Mouse (Mus musculus) limb, embryonic 14.5 days (tissue): ENCODE data around the gene Map3k20. TPM values are rescaled to one million over a fixed set of nuclear protein-coding genes. Genes with fewer than 3 reads are reported as not detected.

ENCODE experiments used
- ATAC-seq: fragments of 200-750 bp; cut with Nextera tagmentation; 2 replicates; pipeline ENCODE4 v1.8.0; 2017; ENCODE audit warnings: low read depth, moderate number of reproducible peaks, moderate TSS enrichment; ENCODE audit not compliant: low FRiP score
- DNase-seq: peaks from one replicate; pipeline ENCODE4 v3.0.0-alpha.2; 2015; ENCODE audit warnings: low spot score
- H3K27ac ChIP-seq: fragments of 300-500 bp; sonication (generic); replicated peaks from 2 replicates; pipeline ENCODE4 v1.5.1; 2014; ENCODE audit warnings: low read depth, mild to moderate bottlenecking, low read length, moderate library complexity, mixed read lengths
- H3K27me3 ChIP-seq: fragments of 300-500 bp; sonication (generic); 2 replicates; pipeline ENCODE4 v1.6.1; 2014; ENCODE audit warnings: low read length, mixed read lengths; ENCODE audit not compliant: control insufficient read depth, insufficient read depth
- H3K36me3 ChIP-seq: fragments of 300-500 bp; sonication (generic); 2 replicates; pipeline ENCODE4 v1.6.1; 2014; ENCODE audit warnings: mild to moderate bottlenecking, low read length, moderate library complexity, mixed read lengths; ENCODE audit not compliant: control insufficient read depth, insufficient read depth
- H3K4me1 ChIP-seq: fragments of 300-500 bp; sonication (generic); 2 replicates; pipeline ENCODE4 v1.6.1; 2014; ENCODE audit warnings: antibody characterized with exemption, low read length, mixed read lengths; ENCODE audit not compliant: control insufficient read depth, insufficient read depth
- H3K4me2 ChIP-seq: fragments of 300-500 bp; sonication (generic); replicated peaks from 2 replicates; pipeline ENCODE4 v1.6.1; 2014; ENCODE audit warnings: low read depth, mild to moderate bottlenecking, low read length, moderate library complexity; ENCODE audit not compliant: severe bottlenecking
- H3K4me3 ChIP-seq: fragments of 300-500 bp; sonication (generic); replicated peaks from 2 replicates; pipeline ENCODE4 v1.5.1; 2014; ENCODE audit warnings: low read length
- H3K9ac ChIP-seq: fragments of 300-500 bp; sonication (generic); 2 replicates; pipeline ENCODE4 v1.6.1; 2014; ENCODE audit warnings: mild to moderate bottlenecking, low read depth, low read length, moderate library complexity; ENCODE audit not compliant: severe bottlenecking
- H3K9me3 ChIP-seq: fragments of 300-500 bp; sonication (generic); 2 replicates; pipeline ENCODE4 v1.6.1; 2016; ENCODE audit warnings: low read length; ENCODE audit not compliant: control insufficient read depth
- POLR2A ChIP-seq: fragments of 200-500 bp; IDR thresholded peaks from 2 replicates; pipeline ENCODE4 v1.8.0; 2012; ENCODE audit warnings: inconsistent platforms, mild to moderate bottlenecking, moderate library complexity, borderline replicate concordance; ENCODE audit not compliant: insufficient read depth, insufficient read length; ENCODE audit errors: extremely low read depth
- WGBS: fragments of 180-500 bp; shearing (Covaris S2); extraction: QIAGEN DNeasy Blood & Tissue Kit; methylation state at CpG from one replicate; pipeline ENCODE4 v1.1.7; 2014; 5-methylcytosine and 5-hydroxymethylcytosine counted together
- polyA plus RNA-seq, 2 experiments: library from polyadenylated mRNA; depleted of rRNA in 1 of 2; stranded (reverse) in 1 of 2; unstranded in 1 of 2; fragments of >200 nt; fragmentation: Nextera tagmentation in 1 of 2; extraction: Ambion mirVana in 1 of 2; gene quantifications; 2 replicates each; pipeline versions ENCODE4 v1.2.1 to v1.2.3; 2012 to 2014

Map3k20 gene
- polyA plus RNA-seq, 2 experiments: 14.6 to 18.2 TPM

GRCm38 (mm10) chr2:72479818-72480217, 194.4 kb downstream of the Map3k20 start:
- no peak overlapping the region for H3K9ac ChIP-seq
- H3K4me3 ChIP-seq: no peak overlapping the region
- H3K4me1 ChIP-seq: peaks cover 11% of the 10 kb centered on the region
- ATAC-seq (no peak), DNase-seq (no peak)
- H3K4me2 ChIP-seq: no peak overlapping the region
- H3K27me3 ChIP-seq: no peaks in the 10 kb centered on the region
- H3K27ac ChIP-seq: no peak overlapping the region
- H3K9me3 ChIP-seq: no peaks in the 10 kb centered on the region
- WGBS: 86% methylated on average over 9 of the region's 9 CpGs
- no peak for TF ChIP-seq POLR2A
- peaks cover 54% of the 10 kb centered on the region for H3K36me3 ChIP-seq

GRCm38 (mm10) chr2:72491650-72492049, 206.2 kb downstream of the Map3k20 start:
- H3K9me3 ChIP-seq: no peaks in the 10 kb centered on the region
- DNase-seq: no peak
- no peak overlapping the region for H3K4me3 ChIP-seq
- H3K4me2 ChIP-seq: no peak overlapping the region
- H3K9ac ChIP-seq: no peak overlapping the region
- H3K27me3 ChIP-seq: no peaks in the 10 kb centered on the region
- H3K36me3 ChIP-seq: peaks cover 7% of the 10 kb centered on the region
- H3K4me1 ChIP-seq: no peaks in the 10 kb centered on the region
- no peak overlapping the region for H3K27ac ChIP-seq
- 25% methylated on average over 7 of the region's 7 CpGs for WGBS
- TF ChIP-seq POLR2A: no peak
- ATAC-seq: no peak

Other genes with a start within 250 kb of the Map3k20 start
- gene Cdca7, start 190.5 kb downstream of the Map3k20 start, polyA plus RNA-seq (2012; rRNA removed): 123 and 142 TPM in 2 replicates
- gene Cdca7, start 190.5 kb downstream of the Map3k20 start, polyA plus RNA-seq (2014; fragmentation: Nextera tagmentation; extraction: Ambion mirVana): 126 and 138 TPM in 2 replicates